Mouse (Mus musculus): ENCODE measurements around the gene Ctnnd2. TPM values are rescaled to one million over a fixed set of nuclear protein-coding genes. Genes with fewer than 3 reads are reported as not detected.

Ctnnd2 gene
- total and polyA plus RNA-seq, 3 experiments, result 0.10 to 0.35 (median 0.16) TPM

- Histone ChIP-seq H3K27ac (no peak overlapping the region), H3K4me3 (no peak overlapping the region), H3K4me1 (ENCODE audit: control insufficient read depth, insufficient read depth, low read length) (no peaks in the 10 kb centered on the region), H3K9ac (ENCODE audit: low read depth, low read length) (no peak overlapping the region), H3K27me3 (ENCODE audit: control insufficient read depth, insufficient read depth, low read length) (no peaks in the 10 kb centered on the region), H3K36me3 (ENCODE audit: control insufficient read depth, insufficient read depth, low read length) (no peaks in the 10 kb centered on the region), H3K79me2 (replicated peaks; ENCODE audit: control insufficient read depth, insufficient read depth, low read length) (no peaks in the 10 kb centered on the region)
- intact Hi-C loops (cut with DNase I), result no loop called here
- no peak for TF ChIP-seq EP300 (IDR thresholded peaks at IDR 0.05; ENCODE audit: insufficient read depth, low read depth, low read length)
- no peak for DNase-seq
- 91% methylated on average over 3 of the region's 3 CpGs for WGBS
These were observed 820.5 kb downstream of the Ctnnd2 start for GRCm38 (mm10) chr15:30992901-30993300.

DNA sequence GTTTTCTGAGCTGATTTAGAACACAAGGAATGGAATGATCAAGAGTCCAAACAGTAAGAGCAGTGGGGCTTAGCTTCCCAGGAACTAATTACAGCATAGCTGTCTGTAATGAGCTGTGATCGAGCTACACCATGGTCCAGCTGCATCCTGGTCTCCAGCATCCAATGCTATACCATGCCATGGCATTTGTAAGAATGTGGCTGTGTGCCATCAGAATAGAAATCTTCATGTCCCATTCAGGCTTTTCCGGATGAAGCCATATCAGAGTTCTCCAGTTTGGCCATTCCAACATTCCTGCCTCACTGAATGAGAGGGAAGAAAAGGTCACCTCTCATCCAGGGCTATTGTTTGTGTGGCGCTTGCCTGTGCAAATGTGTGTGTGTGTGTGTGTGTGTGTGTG is 823.0 kb downstream of the Ctnnd2 start:
- intact Hi-C loops (cut with DNase I), result no loop called here
- Histone ChIP-seq H3K4me1 (ENCODE audit: control insufficient read depth, insufficient read depth, low read length) (no peaks in the 10 kb centered on the region), H3K9ac (ENCODE audit: low read depth, low read length) (no peak overlapping the region), H3K27ac (no peak overlapping the region), H3K79me2 (replicated peaks; ENCODE audit: control insufficient read depth, insufficient read depth, low read length) (no peaks in the 10 kb centered on the region), H3K36me3 (ENCODE audit: control insufficient read depth, insufficient read depth, low read length) (no peaks in the 10 kb centered on the region), H3K27me3 (ENCODE audit: control insufficient read depth, insufficient read depth, low read length) (no peaks in the 10 kb centered on the region), H3K4me3 (no peak overlapping the region)
- DNase-seq, result no peak
- WGBS, result 56% methylated on average over 3 of the region's 3 CpGs
- TF ChIP-seq CTCF (IDR thresholded peaks at IDR 0.05) (no peak), EP300 (IDR thresholded peaks at IDR 0.05; ENCODE audit: insufficient read depth, low read depth, low read length) (no peak), POLR2A (IDR thresholded peaks at IDR 0.05; ENCODE audit: insufficient read depth, low read depth, low read length) (no peak)

DNA sequence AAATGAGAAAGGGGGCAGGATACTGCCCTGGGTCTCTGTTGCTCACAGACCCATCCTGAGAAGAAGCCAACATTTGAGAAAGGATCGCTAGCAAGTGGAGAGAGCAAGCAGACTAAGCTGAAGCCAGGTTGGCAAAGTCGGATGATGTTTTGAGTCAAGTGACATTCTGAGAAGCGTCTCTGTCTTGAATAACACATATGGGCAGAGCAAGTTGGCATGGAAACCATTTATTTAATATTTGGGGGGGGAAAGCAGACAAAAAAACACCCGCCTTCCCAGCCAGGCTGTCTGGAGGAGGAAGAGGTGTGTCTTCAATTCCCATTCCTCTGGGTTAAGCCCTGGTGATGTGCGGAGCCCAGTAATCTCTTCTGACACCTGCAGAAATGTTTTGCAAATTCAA is 832.1 kb downstream of the Ctnnd2 start:
- Histone ChIP-seq H3K79me2 (replicated peaks; ENCODE audit: control insufficient read depth, insufficient read depth, low read length) (no peaks in the 10 kb centered on the region), H3K27ac (no peak overlapping the region), H3K4me3 (no peak overlapping the region), H3K4me1 (ENCODE audit: control insufficient read depth, insufficient read depth, low read length) (no peaks in the 10 kb centered on the region), H3K36me3 (ENCODE audit: control insufficient read depth, insufficient read depth, low read length) (no peaks in the 10 kb centered on the region), H3K27me3 (ENCODE audit: control insufficient read depth, insufficient read depth, low read length) (no peaks in the 10 kb centered on the region), H3K9ac (ENCODE audit: low read depth, low read length) (no peak overlapping the region)
- DNase-seq, result no peak
- intact Hi-C loops (cut with DNase I), result no loop called here
- TF ChIP-seq CTCF (IDR thresholded peaks at IDR 0.05) (no peak), POLR2A (IDR thresholded peaks at IDR 0.05; ENCODE audit: insufficient read depth, low read depth, low read length) (no peak), EP300 (IDR thresholded peaks at IDR 0.05; ENCODE audit: insufficient read depth, low read depth, low read length) (no peak)
- 73% methylated on average over 5 of the region's 5 CpGs for WGBS

- Histone ChIP-seq H3K36me3 (ENCODE audit: control insufficient read depth, insufficient read depth, low read length) (no peaks in the 10 kb centered on the region), H3K27ac (no peak overlapping the region), H3K27me3 (ENCODE audit: control insufficient read depth, insufficient read depth, low read length) (no peaks in the 10 kb centered on the region), H3K79me2 (replicated peaks; ENCODE audit: control insufficient read depth, insufficient read depth, low read length) (no peaks in the 10 kb centered on the region), H3K4me1 (ENCODE audit: control insufficient read depth, insufficient read depth, low read length) (no peaks in the 10 kb centered on the region), H3K9ac (ENCODE audit: low read depth, low read length) (no peak overlapping the region), H3K4me3 (no peak overlapping the region)
- intact Hi-C loops (cut with DNase I), result no loop called here
- TF ChIP-seq EP300 (IDR thresholded peaks at IDR 0.05; ENCODE audit: insufficient read depth, low read depth, low read length) (no peak), POLR2A (IDR thresholded peaks at IDR 0.05; ENCODE audit: insufficient read depth, low read depth, low read length) (no peak), CTCF (IDR thresholded peaks at IDR 0.05) (no peak)
- 72% methylated on average over 8 of the region's 8 CpGs for WGBS
- DNase-seq, result no peak
These were observed 832.6 kb downstream of the Ctnnd2 start for GRCm38 (mm10) chr15:31004976-31005375.

- no peaks in the 10 kb centered on the region for H3K79me2 ChIP-seq (replicated peaks; ENCODE audit: control insufficient read depth, insufficient read depth, low read length)
- TF ChIP-seq CTCF (IDR thresholded peaks at IDR 0.05), result no peak
- no peak for TF ChIP-seq POLR2A (IDR thresholded peaks at IDR 0.05; ENCODE audit: insufficient read depth, low read depth, low read length)
- no peak for TF ChIP-seq EP300 (IDR thresholded peaks at IDR 0.05; ENCODE audit: insufficient read depth, low read depth, low read length)
- intact Hi-C loops (cut with DNase I), result no loop called here
- 81% methylated on average over 8 of the region's 8 CpGs for WGBS
- no peak overlapping the region for H3K27ac ChIP-seq
- H3K27me3 ChIP-seq (ENCODE audit: control insufficient read depth, insufficient read depth, low read length), result no peaks in the 10 kb centered on the region
- H3K4me1 ChIP-seq (ENCODE audit: control insufficient read depth, insufficient read depth, low read length), result no peaks in the 10 kb centered on the region
- H3K36me3 ChIP-seq (ENCODE audit: control insufficient read depth, insufficient read depth, low read length), result no peaks in the 10 kb centered on the region
- no peak for DNase-seq
- H3K9ac ChIP-seq (ENCODE audit: low read depth, low read length), result no peak overlapping the region
- no peak overlapping the region for H3K4me3 ChIP-seq
These were observed 833.8 kb downstream of the Ctnnd2 start for GRCm38 (mm10) chr15:31006050-31006824.

GRCm38 (mm10) chr15:31006825-31007157 is 834.4 kb downstream of the Ctnnd2 start:
- WGBS, result 81% methylated on average over 8 of the region's 8 CpGs
- Histone ChIP-seq H3K27ac (no peak overlapping the region), H3K79me2 (replicated peaks; ENCODE audit: control insufficient read depth, insufficient read depth, low read length) (no peaks in the 10 kb centered on the region), H3K9ac (ENCODE audit: low read depth, low read length) (no peak overlapping the region), H3K4me1 (ENCODE audit: control insufficient read depth, insufficient read depth, low read length) (no peaks in the 10 kb centered on the region), H3K36me3 (ENCODE audit: control insufficient read depth, insufficient read depth, low read length) (no peaks in the 10 kb centered on the region), H3K4me3 (no peak overlapping the region), H3K27me3 (ENCODE audit: control insufficient read depth, insufficient read depth, low read length) (no peaks in the 10 kb centered on the region)
- TF ChIP-seq CTCF (IDR thresholded peaks at IDR 0.05) (no peak), EP300 (IDR thresholded peaks at IDR 0.05; ENCODE audit: insufficient read depth, low read depth, low read length) (no peak), POLR2A (IDR thresholded peaks at IDR 0.05; ENCODE audit: insufficient read depth, low read depth, low read length) (no peak)
- DNase-seq, result no peak
- intact Hi-C loops (cut with DNase I), result no loop called here
